Mouse (Mus musculus) cerebellum, adult 2 months (tissue): ENCODE measurements at regions not wholly inside any gene's neighbourhood (a gene's known extent, or its start where the extent isn't known, plus 50 kb on each side); places are given as distances from the start of the nearest gene placed in this dataset.

Experiments used
- CTCF ChIP-seq: fragments of 200-500 bp; IDR thresholded peaks from 2 replicates; pipeline ENCODE4 v1.5.1; 2011; ENCODE audit warnings: low read depth, mild to moderate bottlenecking, control low read depth, low read length, moderate library complexity, borderline replicate concordance; ENCODE audit not compliant: insufficient read depth
- POLR2A ChIP-seq: fragments of 200-500 bp; IDR thresholded peaks from 2 replicates; pipeline ENCODE4 v1.6.1; 2011; ENCODE audit warnings: low read length, control low read depth, borderline replicate concordance; ENCODE audit not compliant: insufficient read depth

GRCm38 (mm10) chr5:43138931-43139486 is 94.0 kb upstream of the Cpeb2 start:
- no peak for TF ChIP-seq CTCF
- no peak for TF ChIP-seq POLR2A
